Mouse (Mus musculus) cerebellum, adult 11-12 months (tissue): ENCODE measurements around the gene Fam71f1.
"Not testable (repeated sequence)": the region's sequence is repeated elsewhere in the genome, so short reads cannot be mapped to it uniquely, and the experiment has no call there.

Source experiments
- DNase-seq: peaks from one replicate; pipeline ENCODE4 v3.0.0; 2022

The Fam71f1 gene

GRCm38 (mm10) chr6:29329514-29329913 lies 10.6 kb downstream of the Fam71f1 start:
- no peak for DNase-seq

- DNase-seq, result not testable (repeated sequence)
Measured at GRCm38 (mm10) chr6:29346512-29346911, 27.6 kb downstream of the Fam71f1 start.

- DNase-seq, result peak; percentile 6
Measured at GRCm38 (mm10) chr6:29347189-29347588, 28.2 kb downstream of the Fam71f1 start.

- DNase-seq, result peak; percentile 99
Measured at GRCm38 (mm10) chr6:29347665-29348370, 28.9 kb downstream of the Fam71f1 start, which contains the start of gene Calu. Gene Calu (plus strand): TSS chr6:29348069.

- no peak for DNase-seq
Measured at GRCm38 (mm10) chr6:29348371-29348724, 29.4 kb downstream of the Fam71f1 start.

- DNase-seq, result no peak
Measured at GRCm38 (mm10) chr6:29351613-29352012, 32.7 kb downstream of the Fam71f1 start.

- DNase-seq, result no peak
Measured at GRCm38 (mm10) chr6:29352816-29353215, 33.9 kb downstream of the Fam71f1 start.

- no peak for DNase-seq
Measured at GRCm38 (mm10) chr6:29359386-29359785, 40.4 kb downstream of the Fam71f1 start.

- DNase-seq, result no peak
Measured at GRCm38 (mm10) chr6:29360211-29360610, 41.3 kb downstream of the Fam71f1 start.

GRCm38 (mm10) chr6:29362246-29363128 lies 43.5 kb downstream of the Fam71f1 start:
- no peak for DNase-seq

GRCm38 (mm10) chr6:29363129-29363515 lies 44.2 kb downstream of the Fam71f1 start:
- DNase-seq, result no peak

GRCm38 (mm10) chr6:29365277-29365676 lies 46.3 kb downstream of the Fam71f1 start:
- DNase-seq, result no peak

- DNase-seq, result peak; percentile 32
Measured at GRCm38 (mm10) chr6:29377386-29377785, 58.4 kb downstream of the Fam71f1 start.

- DNase-seq, result no peak
Measured at GRCm38 (mm10) chr6:29378678-29379077, 59.7 kb downstream of the Fam71f1 start.

GRCm38 (mm10) chr6:29379954-29380353 lies 61.0 kb downstream of the Fam71f1 start:
- DNase-seq, result no peak

- no peak for DNase-seq
Measured at GRCm38 (mm10) chr6:29382442-29382841, 63.5 kb downstream of the Fam71f1 start.
